Mouse (Mus musculus): ENCODE data around the gene Abcb7. TPM values are rescaled to one million over a fixed set of nuclear protein-coding genes. Genes with fewer than 3 reads are reported as not detected.

Abcb7 gene
- 1 to 10 TPM in 1 of 2 experiments, under 1 TPM in 1; 0.30 to 1.3 TPM for polyA plus RNA-seq (2012; fragmentation: generic; extraction: Trizol)

DNA sequence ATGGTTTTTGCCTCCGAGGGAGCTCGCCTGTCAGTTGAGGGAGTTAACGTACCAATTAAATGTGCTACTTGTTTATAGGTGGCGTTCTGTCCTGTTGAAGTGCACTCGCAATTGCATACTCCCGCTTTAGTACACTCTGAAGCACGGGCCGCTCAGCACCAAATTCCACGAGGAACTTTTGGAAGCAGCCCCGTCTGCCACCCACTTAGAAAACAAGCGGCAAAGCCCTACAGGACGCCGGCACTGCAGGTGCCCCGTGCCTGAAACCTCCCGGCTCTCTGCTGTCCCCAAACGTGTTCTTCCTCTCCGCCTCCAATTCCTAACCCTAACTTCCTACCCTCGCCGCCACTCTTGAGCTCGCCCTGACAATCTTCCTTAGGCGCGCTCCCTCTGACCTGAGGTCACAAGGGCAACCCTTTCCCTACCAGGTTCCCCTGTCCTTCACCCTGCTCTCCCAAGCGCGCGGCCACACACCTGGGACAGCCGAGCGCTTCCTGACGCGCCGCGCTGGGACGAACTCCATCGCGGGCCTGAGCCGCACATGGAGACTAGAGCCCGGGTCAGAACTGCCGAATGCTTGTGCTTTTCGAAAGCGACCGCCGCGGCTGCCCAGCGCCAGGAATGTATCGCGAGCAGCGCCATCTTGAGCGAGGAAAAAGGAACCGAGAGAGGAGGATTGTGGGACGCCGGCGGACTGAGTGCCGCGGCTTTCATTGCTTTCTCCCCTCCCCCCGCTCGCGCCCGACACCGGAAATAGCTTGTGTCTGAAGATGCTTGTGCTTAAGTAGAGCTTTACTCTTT is at the start of gene Abcb7:
Gene Abcb7 (minus strand): TSS at position 674 of the 801 bp plus-strand sequence.

Other genes with a start within 250 kb of the Abcb7 start
- not detected for gene Nexmif, start 212.7 kb downstream of the Abcb7 start, polyA plus RNA-seq (2012; fragmentation: generic; extraction: Trizol)
- gene Uprt, start 69.0 kb upstream of the Abcb7 start, polyA plus RNA-seq (2012; fragmentation: generic; extraction: Trizol) = 1 to 10 TPM in 1 of 2 experiments, under 1 TPM in 1; 0.08 to 1.5 TPM